Mouse (Mus musculus): Measurements from ENCODE around the gene Doc2b.

The Doc2b gene

DNA sequence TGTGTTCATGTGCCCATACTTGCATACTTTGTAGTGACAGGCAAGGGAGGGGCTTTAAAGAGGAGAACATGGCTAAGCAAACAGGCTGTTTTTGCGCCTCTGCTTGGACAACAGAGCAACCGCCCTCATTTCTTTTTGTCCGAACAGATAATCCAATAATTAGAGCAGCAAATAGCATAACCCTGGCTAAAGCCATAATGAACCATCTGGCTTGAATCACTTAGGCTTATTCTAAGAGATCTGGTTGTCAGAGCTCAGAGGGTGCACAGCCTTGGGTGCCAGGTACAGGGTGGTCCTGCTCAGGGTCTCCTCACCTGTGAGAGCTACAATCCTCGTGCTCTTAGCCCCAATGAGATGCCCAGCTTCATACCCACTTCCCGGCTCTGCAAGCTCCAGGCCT lies 2.5 kb downstream of the Doc2b start:
- no peak for DNase-seq (ENCODE audit: extremely low spot score, low spot score)

DNA sequence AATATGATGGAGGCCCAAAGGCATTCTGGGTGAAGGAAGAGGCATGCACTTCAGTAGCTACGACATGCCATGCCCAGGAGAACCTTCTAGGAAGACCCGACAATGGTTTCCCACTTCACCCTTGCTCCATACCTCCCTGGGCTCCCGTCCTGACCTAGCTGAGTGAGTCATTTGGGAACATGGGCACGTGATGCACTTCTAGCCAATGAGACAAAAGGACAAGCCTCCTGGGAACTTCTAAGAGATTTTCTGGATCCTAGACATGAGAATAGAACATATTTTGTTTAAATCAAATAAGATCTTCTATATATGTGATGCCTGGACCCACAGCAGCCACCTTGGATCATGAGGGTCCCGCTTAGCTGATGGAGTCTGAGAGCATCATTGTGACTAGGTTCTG lies 3.3 kb downstream of the Doc2b start:
- DNase-seq (ENCODE audit: extremely low spot score, low spot score) = no peak

GRCm38 (mm10) chr11:75785897-75786296 lies 10.0 kb downstream of the Doc2b start:
- DNase-seq (ENCODE audit: extremely low spot score, low spot score) = no peak

- DNase-seq (ENCODE audit: extremely low spot score, low spot score) = no peak
These were observed 12.1 kb downstream of the Doc2b start for GRCm38 (mm10) chr11:75783799-75784198.

DNA sequence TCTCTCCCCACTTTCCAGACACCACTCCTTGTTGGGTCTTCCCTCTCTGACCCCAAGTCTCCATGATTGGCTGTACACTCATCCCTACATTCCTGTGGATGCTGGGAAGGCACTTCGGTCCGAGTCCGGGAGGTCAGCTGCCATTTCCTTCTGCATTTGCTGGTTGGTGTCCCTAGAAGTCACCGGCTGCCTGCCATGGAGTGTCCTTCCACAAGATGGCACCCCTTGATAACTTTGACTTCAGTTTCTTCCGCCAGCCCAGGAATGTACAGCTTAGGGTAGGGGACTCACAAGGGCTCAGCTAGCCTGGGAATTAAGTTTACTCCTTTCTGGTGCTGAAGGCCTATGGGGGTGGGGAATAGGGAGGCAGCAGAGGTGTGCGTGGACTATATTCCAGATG lies 13.9 kb downstream of the Doc2b start:
- peak; percentile 72 for DNase-seq (ENCODE audit: extremely low spot score, low spot score)

DNA sequence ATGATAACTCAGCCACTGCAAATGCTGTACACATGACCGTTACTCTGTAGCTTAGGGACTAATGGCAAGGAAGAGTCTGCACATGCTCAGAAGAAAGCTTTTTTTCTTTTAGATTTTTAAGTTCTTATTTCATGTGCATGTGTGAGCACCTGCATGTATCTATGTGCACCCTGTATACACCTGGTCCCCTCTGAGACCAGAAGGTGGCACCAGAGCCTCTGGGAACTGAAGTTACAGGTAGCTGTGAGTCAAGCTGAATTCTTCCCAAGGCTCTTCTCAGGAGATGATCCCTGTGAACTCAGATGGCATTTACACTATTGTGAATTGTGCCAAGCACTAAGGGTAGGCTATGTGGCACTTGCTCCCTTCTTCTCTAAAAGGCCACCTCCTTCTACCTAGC lies 19.9 kb downstream of the Doc2b start:
- no peak for DNase-seq (ENCODE audit: extremely low spot score, low spot score)

- DNase-seq (ENCODE audit: extremely low spot score, low spot score) = no peak
These were observed 23.3 kb downstream of the Doc2b start for GRCm38 (mm10) chr11:75772562-75772961.

GRCm38 (mm10) chr11:75769206-75769605 lies 26.6 kb downstream of the Doc2b start:
- DNase-seq (ENCODE audit: extremely low spot score, low spot score) = peak; percentile 95

- peak; percentile 30 for DNase-seq (ENCODE audit: extremely low spot score, low spot score)
These were observed 27.5 kb downstream of the Doc2b start for GRCm38 (mm10) chr11:75768091-75768989.

DNA sequence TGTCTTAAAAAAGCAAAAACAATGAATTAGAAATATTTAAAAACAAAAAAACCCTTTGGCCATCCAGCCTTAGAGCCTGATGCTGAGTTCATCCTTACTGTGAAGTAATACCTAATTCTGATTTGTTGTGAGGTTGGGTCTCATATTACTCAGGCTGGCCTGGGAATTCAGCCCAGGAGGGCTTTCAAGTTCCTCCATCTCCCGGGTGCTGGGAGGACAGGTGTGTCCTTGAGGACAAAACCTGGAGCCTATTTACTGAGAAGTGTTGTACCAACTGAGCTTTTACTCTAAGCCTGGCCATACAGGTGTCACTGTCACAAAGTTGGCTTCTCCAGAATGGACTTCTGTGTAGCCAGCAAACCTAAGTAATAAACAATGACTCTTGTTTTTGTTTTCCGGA lies 28.8 kb downstream of the Doc2b start:
- no peak for DNase-seq (ENCODE audit: extremely low spot score, low spot score)

DNA sequence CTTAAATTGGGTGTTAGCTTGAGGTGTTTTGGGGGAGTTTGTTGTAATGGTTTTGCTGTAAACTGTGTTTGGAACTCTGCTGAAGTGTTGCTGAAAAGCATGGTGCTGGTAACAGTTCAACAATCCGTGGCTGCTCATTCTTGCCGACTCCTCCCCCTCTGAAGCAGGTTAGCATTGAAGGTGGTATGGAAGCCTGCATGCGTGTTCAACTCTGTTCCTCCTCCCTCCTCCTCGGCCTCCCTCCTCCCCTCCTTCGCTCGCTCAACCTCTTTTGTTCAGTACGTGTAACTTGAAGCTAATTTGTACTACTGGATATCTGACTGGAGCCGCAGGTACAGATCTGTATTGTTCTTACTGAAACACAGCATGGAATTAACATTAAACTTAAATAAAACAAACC lies 30.7 kb downstream of the Doc2b start:
- DNase-seq (ENCODE audit: extremely low spot score, low spot score) = no peak

DNA sequence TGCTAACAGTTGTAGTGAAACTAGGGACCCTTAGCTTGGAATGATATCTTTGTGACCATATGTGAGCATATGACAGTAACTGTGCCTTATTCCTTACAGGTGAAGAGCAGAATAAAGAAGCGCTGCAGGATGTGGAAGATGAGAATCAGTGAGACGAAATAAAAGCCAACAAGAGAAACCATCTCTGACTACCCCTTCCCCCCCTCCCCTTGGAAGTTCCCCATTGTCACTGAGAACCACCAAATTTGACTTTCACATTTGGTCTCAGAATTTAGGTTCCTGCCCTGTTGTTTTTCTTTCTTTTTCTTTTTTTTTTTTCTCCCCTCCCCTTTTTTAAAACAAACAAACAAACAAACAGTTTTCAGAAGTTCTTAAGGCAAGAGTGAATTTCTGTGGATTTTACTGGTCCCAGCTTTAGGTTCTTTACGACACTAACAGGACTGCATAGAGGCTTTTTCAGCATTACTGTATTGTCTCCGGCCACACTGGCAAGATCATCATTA lies 31.3 kb downstream of the Doc2b start:
- DNase-seq (ENCODE audit: extremely low spot score, low spot score) = no peak

DNA sequence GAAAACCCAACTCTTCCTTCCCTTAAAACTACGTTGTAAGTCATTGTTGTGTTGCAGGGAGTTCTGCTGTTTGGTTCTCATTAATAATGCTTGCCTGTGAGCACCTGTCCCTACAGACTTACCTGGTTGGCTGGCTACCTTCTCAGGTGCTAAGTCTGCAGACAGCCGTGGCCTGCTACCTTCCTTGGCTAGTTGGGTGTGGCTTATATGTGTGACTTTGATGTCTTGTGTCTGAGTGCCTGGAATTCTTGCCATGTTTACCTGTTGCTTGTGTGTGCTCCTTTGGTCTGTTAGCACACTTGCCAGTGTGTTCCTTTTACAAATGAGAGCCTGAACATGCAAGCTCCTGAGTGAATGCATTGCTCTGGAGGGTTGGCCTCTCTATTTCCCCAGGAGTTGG lies 33.1 kb downstream of the Doc2b start:
- DNase-seq (ENCODE audit: extremely low spot score, low spot score) = no peak

- no peak for DNase-seq (ENCODE audit: extremely low spot score, low spot score)
These were observed 35.1 kb downstream of the Doc2b start for GRCm38 (mm10) chr11:75760785-75761184.

DNA sequence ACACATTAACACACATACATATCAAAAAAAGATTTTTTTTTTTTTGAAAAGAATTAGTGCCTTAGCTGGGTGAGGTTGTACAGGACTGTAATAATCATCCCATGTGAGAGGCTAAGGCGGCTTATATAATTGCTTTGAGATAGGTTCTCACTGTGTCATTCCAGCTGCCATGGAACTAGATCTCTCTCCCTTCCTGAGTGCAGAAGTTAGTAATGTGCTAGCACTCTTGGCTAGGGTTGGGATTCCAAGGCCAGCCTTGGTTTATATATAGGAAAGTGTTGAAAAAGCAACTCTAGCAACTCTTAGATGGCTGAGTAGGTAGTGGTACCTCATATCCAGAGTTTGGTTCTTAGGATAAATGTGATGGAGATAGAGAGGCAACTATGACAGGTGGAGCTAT lies 37.3 kb downstream of the Doc2b start:
- DNase-seq (ENCODE audit: extremely low spot score, low spot score) = no peak

- DNase-seq (ENCODE audit: extremely low spot score, low spot score) = no peak
These were observed 39.2 kb downstream of the Doc2b start for GRCm38 (mm10) chr11:75756687-75757086.

GRCm38 (mm10) chr11:75751082-75751481 lies 44.8 kb downstream of the Doc2b start:
- DNase-seq (ENCODE audit: extremely low spot score, low spot score) = no peak

GRCm38 (mm10) chr11:75750537-75750936 lies 45.3 kb downstream of the Doc2b start:
- DNase-seq (ENCODE audit: extremely low spot score, low spot score) = no peak

DNA sequence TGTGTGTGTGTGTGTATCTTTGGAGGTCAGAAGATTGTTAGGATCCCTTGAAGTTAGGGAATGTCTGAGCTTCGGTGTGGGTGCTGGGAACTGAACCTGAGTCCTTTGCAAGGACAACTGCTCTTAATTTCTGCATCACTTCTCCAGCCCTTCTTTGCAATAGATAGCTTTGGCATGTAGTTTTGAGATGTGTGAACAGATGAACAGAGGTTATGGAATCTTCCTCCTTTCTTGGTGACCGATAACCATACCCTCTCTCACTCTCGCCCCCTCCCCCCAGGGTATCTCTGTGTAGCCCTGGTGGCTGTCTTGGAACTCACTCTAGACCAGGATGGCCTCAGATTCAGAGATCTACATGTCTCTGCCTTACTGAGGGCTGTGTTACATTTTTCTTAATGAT lies 51.1 kb downstream of the Doc2b start:
- no peak for DNase-seq (ENCODE audit: extremely low spot score, low spot score)

DNA sequence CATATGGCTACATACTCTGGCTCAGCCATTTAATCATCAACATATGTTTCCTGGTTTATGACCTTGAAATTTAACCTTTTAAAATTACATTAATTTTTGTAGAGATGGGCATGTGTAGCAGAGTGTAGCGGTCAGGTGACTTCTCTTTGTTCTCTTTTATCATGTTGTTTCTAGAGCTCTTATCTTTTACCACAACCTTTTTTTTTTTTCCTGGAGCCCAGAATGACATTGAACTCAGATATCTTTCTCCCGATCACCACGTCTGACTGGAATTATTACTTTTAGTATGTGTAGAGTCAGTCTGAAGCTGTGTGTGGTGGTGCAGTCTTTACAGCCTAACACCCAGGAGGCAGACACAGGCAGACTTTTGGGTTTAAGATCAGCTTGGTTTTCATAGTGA lies 54.2 kb downstream of the Doc2b start:
- no peak for DNase-seq (ENCODE audit: extremely low spot score, low spot score)

- DNase-seq (ENCODE audit: extremely low spot score, low spot score) = no peak
These were observed 55.6 kb downstream of the Doc2b start for GRCm38 (mm10) chr11:75740204-75740603.

DNA sequence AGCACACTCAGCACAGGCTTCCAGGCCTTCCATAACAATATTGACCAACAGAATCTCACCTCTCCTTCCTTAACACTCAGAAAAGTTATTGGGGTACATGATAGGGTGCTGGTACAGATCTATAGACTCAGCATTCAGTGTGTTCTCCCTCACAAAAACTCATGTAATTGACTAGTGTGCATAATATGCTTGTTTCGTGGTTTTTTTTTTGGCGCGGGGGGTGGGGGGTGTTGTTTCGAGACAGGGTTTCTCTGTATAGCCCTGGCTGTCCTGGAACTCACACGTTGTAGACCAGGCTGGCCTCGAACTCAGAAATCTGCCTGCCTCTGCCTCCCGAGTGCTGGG lies 57.4 kb downstream of the Doc2b start:
- DNase-seq (ENCODE audit: extremely low spot score, low spot score) = no peak

- DNase-seq (ENCODE audit: extremely low spot score, low spot score) = no peak
These were observed 57.9 kb downstream of the Doc2b start for GRCm38 (mm10) chr11:75737806-75738476.
